Mouse (Mus musculus): Measurements from ENCODE around the gene Arhgef2. TPM values are rescaled to one million over a fixed set of nuclear protein-coding genes. Genes with fewer than 3 reads are reported as not detected.

Gene Arhgef2
- polyA plus RNA-seq, 1 experiment from 2014 or later: 210 TPM

DNA sequence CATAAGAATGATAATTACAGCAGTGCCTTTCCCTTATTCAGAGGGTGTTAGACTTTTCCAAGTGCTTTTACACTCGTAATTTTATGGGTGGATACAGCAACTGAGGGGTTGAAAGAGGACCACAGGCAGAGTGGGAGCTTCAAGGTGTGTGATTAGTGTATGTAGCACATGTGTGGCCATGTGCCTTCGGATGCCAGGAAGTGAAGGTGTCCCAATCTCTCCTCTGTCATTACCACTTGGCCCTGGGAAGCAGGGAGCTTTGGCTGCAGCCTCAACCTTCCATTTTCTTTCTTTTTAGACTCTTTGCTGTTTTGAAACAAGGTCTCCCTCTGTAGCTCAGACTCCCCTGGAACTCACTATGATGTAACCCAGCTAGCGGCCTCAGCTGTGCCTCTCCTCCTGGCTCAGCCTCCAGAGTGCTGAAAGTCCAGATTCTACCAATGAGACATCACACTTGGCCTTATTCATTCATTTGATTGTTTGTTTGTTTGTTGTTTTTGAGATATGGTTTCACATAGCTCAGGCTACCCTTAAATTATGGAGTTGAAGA is 11.3 kb downstream of the Arhgef2 start:
- Histone ChIP-seq H3K27ac (ENCODE audit: low read length) (no peak overlapping the region), H3K4me1 (replicated peaks; ENCODE audit: control insufficient read depth, insufficient read depth, low read length) (peaks cover 14% of the 10 kb centered on the region)
- 78% methylated on average over 3 of the region's 3 CpGs for WGBS

DNA sequence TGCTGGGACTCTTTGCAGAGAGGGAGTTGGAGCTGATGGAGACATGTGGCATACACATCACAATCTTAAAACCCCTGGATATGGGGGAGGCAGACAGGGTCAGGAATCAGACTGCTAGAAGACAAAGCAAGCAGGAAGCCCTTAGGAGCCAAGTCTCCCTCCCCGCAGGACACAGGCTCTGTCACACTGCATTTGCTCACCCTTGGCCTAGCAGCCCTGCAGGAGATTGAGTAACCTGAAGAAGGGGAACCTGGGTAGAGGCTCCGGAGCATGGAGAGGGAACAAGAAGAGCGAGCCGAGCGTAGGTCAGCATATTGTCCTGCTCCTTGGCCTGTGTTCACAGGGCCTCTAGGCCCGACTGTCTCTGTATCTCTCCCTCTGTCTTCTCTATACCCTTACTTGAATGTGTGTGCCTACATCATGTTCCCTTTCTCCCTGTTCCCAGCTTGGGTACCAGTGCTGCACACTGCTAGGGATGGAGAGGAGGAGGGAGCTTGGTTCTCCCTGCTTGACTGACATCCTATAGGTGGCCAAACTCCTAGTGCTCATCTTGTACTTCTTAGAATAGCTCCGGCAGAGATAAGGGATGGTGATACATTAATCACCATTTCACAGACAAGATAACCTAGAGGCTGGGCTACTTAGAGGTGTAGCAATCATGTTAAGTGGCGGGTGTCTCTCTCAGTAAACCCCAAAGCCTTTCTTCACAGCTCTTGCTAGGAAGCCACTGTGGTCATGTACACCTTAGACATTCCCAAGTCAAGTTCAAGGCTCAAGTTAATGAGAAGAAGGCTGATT is 12.5 kb downstream of the Arhgef2 start:
- Histone ChIP-seq H3K27me3 (replicated peaks; ENCODE audit: control insufficient read depth, insufficient read depth, low read length) (no peaks in the 10 kb centered on the region), H3K9ac (replicated peaks; ENCODE audit: low read depth, low read length) (no peak overlapping the region), H3K4me1 (replicated peaks; ENCODE audit: control insufficient read depth, insufficient read depth, low read length) (peaks cover 14% of the 10 kb centered on the region), H3K36me3 (ENCODE audit: control insufficient read depth, insufficient read depth) (no peaks in the 10 kb centered on the region), H3K9me3 (ENCODE audit: control insufficient read depth, low read length) (no peaks in the 10 kb centered on the region), H3K4me3 (replicated peaks; ENCODE audit: low read length) (no peak overlapping the region), H3K4me2 (ENCODE audit: low read length) (no peak overlapping the region), H3K27ac (ENCODE audit: low read length) (no peak overlapping the region)
- ATAC-seq: no peak
- 81% methylated on average over 8 of the region's 8 CpGs for WGBS

More for the DNA sequence above, 11.3 kb downstream of the Arhgef2 start:
- no peak for ATAC-seq
- H3K4me2 ChIP-seq (ENCODE audit: low read length): no peak overlapping the region
- H3K4me3 ChIP-seq (replicated peaks; ENCODE audit: low read length): no peak overlapping the region
- H3K27me3 ChIP-seq (replicated peaks; ENCODE audit: control insufficient read depth, insufficient read depth, low read length): no peaks in the 10 kb centered on the region
- no peaks in the 10 kb centered on the region for H3K9me3 ChIP-seq (ENCODE audit: control insufficient read depth, low read length)
- no peak overlapping the region for H3K9ac ChIP-seq (replicated peaks; ENCODE audit: low read depth, low read length)
- H3K36me3 ChIP-seq (ENCODE audit: control insufficient read depth, insufficient read depth): no peaks in the 10 kb centered on the region

DNA sequence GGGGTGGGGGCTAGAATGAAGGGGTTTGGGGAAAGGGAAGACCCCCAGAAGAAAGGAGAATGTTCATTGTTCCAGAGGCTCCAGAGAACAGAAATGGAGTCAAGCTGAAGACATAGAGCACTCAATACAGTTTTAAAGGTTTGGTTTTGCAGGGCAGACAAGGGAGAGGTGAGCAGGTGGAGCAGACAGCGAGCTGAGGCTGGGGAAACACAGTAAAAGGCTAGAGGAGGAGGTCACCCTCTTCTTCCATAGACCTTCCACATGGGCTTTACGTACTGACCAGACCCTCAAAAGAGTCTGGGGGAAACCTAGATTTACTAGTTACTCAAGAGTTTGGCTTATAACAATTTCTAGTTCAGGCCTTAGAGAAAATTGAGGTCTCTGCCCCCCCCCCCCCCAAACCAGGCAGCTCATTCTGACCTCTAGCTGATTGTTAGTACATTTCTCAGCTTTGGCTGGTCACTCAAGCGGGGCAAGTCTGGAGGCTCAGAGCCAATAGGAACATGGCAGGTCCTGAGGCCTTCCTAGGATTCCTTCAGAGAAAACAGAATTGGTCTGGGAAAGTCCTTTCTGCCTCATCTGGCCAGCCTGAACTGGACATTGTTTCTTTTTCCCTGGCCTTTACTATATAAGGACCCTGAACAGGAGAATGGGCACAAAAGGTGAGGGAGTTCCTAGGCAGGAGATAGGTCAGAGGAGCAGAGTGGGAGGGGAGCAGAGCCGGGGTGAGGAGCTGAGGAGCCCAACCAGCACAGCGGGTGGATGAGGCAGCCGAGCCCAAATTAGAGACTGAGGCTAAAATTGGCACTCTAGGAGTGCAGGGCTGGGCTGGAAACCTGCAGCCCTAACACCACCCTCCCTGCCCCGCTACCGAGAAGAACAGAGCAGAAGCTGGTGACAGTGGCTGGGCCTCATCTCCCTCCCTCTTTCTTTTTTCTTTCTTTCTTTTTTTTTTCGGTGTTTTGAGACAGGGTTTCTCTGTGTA is 13.6 kb downstream of the Arhgef2 start:
- H3K36me3 ChIP-seq (ENCODE audit: control insufficient read depth, insufficient read depth): no peaks in the 10 kb centered on the region
- H3K9ac ChIP-seq (replicated peaks; ENCODE audit: low read depth, low read length): no peak overlapping the region
- H3K4me3 ChIP-seq (replicated peaks; ENCODE audit: low read length): no peak overlapping the region
- H3K9me3 ChIP-seq (ENCODE audit: control insufficient read depth, low read length): no peaks in the 10 kb centered on the region
- no peak overlapping the region for H3K27ac ChIP-seq (ENCODE audit: low read length)
- ATAC-seq: no peak
- no peak overlapping the region for H3K4me2 ChIP-seq (ENCODE audit: low read length)
- 49% methylated on average over 9 of the region's 9 CpGs for WGBS
- H3K4me1 ChIP-seq (replicated peaks; ENCODE audit: control insufficient read depth, insufficient read depth, low read length): peaks cover 18% of the 10 kb centered on the region
- H3K27me3 ChIP-seq (replicated peaks; ENCODE audit: control insufficient read depth, insufficient read depth, low read length): no peaks in the 10 kb centered on the region

DNA sequence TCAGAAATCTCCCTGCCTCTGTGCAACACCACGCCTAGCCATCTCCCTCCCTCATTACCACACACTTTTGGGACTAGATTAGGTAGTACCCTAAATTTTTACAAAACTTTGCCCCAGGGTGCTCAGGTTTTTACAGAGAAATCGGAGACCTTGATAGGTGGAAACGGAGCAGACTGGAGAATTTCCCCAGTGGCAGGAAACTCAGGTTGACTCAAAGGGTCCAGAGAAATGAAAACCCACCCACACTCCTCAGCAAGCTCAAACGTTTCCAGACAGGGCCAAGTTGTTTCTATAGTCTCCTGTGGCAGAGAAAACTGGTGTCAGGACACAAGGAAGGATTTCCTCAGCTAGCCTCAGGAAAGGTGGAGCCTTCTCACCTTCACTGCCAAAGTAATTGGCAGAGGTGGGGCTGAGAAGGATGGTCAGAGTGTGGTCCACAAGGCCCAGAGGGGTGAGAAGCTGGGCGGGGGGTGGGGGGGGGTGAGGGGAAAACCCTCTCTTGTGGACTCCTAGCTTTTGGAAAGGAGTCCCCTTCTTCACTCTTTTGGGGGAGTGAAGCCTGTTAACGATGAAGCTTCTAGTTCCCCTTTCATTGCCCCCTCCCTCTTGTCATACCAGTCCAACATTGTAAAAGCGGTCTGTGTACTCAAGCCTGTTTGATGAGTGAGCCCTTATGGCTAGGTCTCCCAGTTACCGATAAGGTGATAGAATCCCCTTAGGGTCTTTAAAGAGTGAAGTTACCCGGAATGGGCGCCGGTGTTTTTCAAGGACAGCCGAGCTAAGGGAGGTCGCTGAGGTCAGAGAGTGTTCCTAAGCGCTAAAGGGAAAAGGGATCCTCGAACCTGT is 14.6 kb downstream of the Arhgef2 start:
- WGBS: 15% methylated on average over 15 of the region's 15 CpGs
- peaks cover 28% of the 10 kb centered on the region for H3K4me1 ChIP-seq (replicated peaks; ENCODE audit: control insufficient read depth, insufficient read depth, low read length)
- peak overlapping the region; percentile 99 for H3K27ac ChIP-seq (ENCODE audit: low read length)
- H3K4me3 ChIP-seq (replicated peaks; ENCODE audit: low read length): peak overlapping the region; percentile 92
- H3K9me3 ChIP-seq (ENCODE audit: control insufficient read depth, low read length): no peaks in the 10 kb centered on the region
- H3K4me2 ChIP-seq (ENCODE audit: low read length): peak overlapping the region; percentile 90
- no peaks in the 10 kb centered on the region for H3K27me3 ChIP-seq (replicated peaks; ENCODE audit: control insufficient read depth, insufficient read depth, low read length)
- no peaks in the 10 kb centered on the region for H3K36me3 ChIP-seq (ENCODE audit: control insufficient read depth, insufficient read depth)
- no peak for ATAC-seq
- H3K9ac ChIP-seq (replicated peaks; ENCODE audit: low read depth, low read length): peak overlapping the region; percentile 99

DNA sequence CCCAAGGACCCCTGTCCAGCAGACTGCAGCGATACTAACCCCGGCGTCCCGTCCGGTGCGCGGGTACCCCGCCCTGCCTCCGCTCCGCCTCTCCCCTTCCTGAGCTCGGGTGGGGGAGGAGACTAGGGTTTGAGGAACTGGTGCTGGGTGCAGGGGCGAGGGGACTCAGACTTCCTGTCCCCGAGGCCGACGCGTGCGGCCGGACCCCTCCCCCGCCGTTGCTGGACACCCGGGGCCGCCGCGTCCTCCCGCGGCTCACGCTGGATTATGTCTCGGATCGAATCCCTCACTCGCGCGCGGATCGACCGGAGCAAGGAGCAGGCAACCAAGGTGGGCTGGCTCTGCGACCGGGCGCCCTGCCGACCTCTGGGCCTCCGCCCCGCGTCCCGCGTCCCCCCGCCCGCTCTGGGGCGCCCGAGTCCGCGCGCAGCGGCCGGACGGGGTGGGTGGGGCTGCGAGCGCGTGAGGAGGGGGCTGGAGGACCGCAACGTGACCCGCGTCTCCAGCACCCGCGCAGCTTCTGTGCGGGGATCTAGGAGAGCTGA is 15.3 kb downstream of the Arhgef2 start:
- H3K27me3 ChIP-seq (replicated peaks; ENCODE audit: control insufficient read depth, insufficient read depth, low read length): no peaks in the 10 kb centered on the region
- H3K4me2 ChIP-seq (ENCODE audit: low read length): peak overlapping the region; percentile 90
- no peaks in the 10 kb centered on the region for H3K9me3 ChIP-seq (ENCODE audit: control insufficient read depth, low read length)
- peak overlapping the region; percentile 99 for H3K9ac ChIP-seq (replicated peaks; ENCODE audit: low read depth, low read length)
- peaks cover 28% of the 10 kb centered on the region for H3K4me1 ChIP-seq (replicated peaks; ENCODE audit: control insufficient read depth, insufficient read depth, low read length)
- ATAC-seq: peak; percentile 54
- H3K36me3 ChIP-seq (ENCODE audit: control insufficient read depth, insufficient read depth): no peaks in the 10 kb centered on the region
- peak overlapping the region; percentile 92 for H3K4me3 ChIP-seq (replicated peaks; ENCODE audit: low read length)
- H3K27ac ChIP-seq (ENCODE audit: low read length): peak overlapping the region; percentile 99
- WGBS: under 1% methylated on average over 52 of the region's 64 CpGs

DNA sequence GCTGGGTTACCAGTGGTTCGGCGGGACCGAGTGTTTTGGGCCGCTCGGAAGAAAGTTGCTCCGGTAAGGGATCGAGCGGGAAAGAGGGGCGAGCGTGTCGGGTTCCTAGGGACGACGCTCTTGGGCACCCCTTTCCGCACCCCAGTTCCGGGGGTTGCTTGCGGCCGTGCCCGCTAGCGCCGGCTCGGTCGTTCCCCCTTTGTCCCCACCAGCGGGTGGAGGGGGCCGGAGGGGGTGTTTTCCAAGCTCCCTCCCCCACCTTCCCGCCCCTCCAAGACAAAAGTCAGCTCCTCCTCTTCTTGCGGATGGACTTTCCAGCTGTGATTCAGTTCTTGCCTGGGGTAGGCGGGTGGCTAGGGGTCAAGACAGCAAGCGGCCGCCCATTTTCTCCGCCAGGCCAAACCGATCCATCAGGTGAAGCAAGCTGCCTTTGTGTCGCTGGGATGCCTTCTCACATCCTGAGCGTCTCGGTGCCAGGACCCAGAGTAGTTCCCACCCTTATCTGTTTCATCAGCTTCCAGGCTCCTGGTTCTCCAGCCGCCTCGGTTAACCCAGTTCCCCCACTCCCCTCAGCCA is 15.9 kb downstream of the Arhgef2 start:
- Histone ChIP-seq H3K27me3 (replicated peaks; ENCODE audit: control insufficient read depth, insufficient read depth, low read length) (no peaks in the 10 kb centered on the region), H3K4me1 (replicated peaks; ENCODE audit: control insufficient read depth, insufficient read depth, low read length) (peaks cover 30% of the 10 kb centered on the region), H3K27ac (ENCODE audit: low read length) (peak overlapping the region; percentile 99), H3K4me3 (replicated peaks; ENCODE audit: low read length) (peak overlapping the region; percentile 92), H3K9me3 (ENCODE audit: control insufficient read depth, low read length) (no peaks in the 10 kb centered on the region), H3K36me3 (ENCODE audit: control insufficient read depth, insufficient read depth) (no peaks in the 10 kb centered on the region), H3K4me2 (ENCODE audit: low read length) (peak overlapping the region; percentile 90), H3K9ac (replicated peaks; ENCODE audit: low read depth, low read length) (peak overlapping the region; percentile 99)
- 0 out of 2 replicates have a peak, but pooled peaks have one; percentile 4 for ATAC-seq
- 1% methylated on average over 34 of the region's 36 CpGs for WGBS

DNA sequence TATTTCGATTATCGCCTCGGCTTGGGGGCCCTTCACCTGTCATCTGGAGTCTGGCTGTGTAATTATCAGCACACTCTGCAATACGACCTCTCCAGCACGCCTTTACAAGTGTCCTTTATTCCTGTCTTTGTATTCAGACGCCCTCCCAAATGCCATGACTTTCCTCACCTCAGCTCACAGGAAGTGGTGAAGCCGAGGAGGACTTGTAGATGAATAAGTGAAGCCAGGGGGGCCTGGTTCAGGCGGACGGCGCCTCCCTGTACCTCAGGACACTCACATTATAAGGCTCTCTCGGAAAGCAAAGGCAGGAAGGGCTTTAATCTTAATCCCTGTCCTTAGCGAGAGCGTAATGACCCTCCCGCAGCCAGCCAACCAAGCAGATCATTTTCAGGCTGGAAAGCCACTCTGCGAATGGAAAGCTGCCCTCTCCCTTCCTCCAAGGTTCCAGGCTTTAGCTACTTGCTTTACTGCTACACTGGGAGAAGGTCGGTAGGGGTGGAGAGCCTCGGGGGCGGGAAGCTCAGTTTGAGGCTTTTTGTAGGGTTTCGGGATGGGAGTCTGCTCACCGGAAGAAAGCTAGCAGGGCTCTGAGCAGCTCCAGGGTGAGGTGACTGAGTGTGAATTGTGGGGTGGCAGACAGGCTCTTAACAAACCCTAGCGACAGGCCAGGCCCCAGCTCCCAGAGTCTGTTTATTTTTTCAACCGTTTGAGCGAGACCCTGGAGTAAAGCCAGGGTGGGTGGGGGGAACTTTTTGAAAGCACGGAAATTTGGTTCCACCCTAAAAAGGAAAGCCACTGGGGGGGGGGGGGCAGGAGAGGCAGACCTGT is 16.6 kb downstream of the Arhgef2 start:
- Histone ChIP-seq H3K27me3 (replicated peaks; ENCODE audit: control insufficient read depth, insufficient read depth, low read length) (no peaks in the 10 kb centered on the region), H3K27ac (ENCODE audit: low read length) (peak overlapping the region; percentile 99), H3K4me3 (replicated peaks; ENCODE audit: low read length) (peak overlapping the region; percentile 92), H3K36me3 (ENCODE audit: control insufficient read depth, insufficient read depth) (no peaks in the 10 kb centered on the region), H3K9me3 (ENCODE audit: control insufficient read depth, low read length) (no peaks in the 10 kb centered on the region), H3K4me2 (ENCODE audit: low read length) (peak overlapping the region; percentile 90), H3K4me1 (replicated peaks; ENCODE audit: control insufficient read depth, insufficient read depth, low read length) (peaks cover 35% of the 10 kb centered on the region), H3K9ac (replicated peaks; ENCODE audit: low read depth, low read length) (peak overlapping the region; percentile 99)
- WGBS: under 1% methylated on average over 24 of the region's 24 CpGs
- peak; percentile 50 for ATAC-seq
